Mouse (Mus musculus) bone marrow macrophage, adult 2 months (primary cell): ENCODE measurements around the gene Cacng3.

ENCODE experiments used
- CTCF ChIP-seq: IDR thresholded peaks from 2 replicates; pipeline ENCODE4 v1.5.1; 2012; ENCODE audit warnings: low read depth, mild to moderate bottlenecking, low read length, moderate library complexity
- POLR2A ChIP-seq: IDR thresholded peaks from 2 replicates; pipeline ENCODE4 v1.6.1; 2012; ENCODE audit warnings: mild to moderate bottlenecking, low read depth, low read length, borderline replicate concordance

- TF ChIP-seq CTCF = no peak
- no peak for TF ChIP-seq POLR2A
Measured at GRCm38 (mm10) chr7:122672981-122673380, 2.7 kb downstream of the Cacng3 start.
